Mouse (Mus musculus) cerebellum, adult 18-20 months (tissue): ENCODE data around the gene Armc9.

Experiments
- DNase-seq, 2 experiments: peaks; one replicate each; pipeline ENCODE4 v3.0.0; 2021

Gene Armc9

DNA sequence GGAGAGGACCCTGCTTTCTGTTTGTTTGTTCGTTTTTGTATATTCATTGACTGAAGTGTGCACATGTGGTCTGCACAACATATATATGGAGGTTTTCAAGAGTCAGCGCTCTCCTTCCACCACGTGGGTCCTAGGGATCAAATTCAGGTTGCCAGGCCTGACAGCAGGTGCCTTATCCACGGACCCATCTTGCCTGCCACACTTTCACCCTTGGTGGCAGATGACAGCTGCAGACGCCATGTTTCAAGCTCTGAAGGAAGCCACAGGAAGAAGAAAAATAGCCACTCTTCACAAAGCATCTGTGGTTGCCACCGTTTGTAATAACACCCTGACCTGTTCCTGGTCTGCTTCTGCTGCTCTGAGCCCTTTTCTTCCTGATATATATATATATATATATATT is 130.7 kb downstream of the Armc9 start:
- no peak for DNase-seq

DNA sequence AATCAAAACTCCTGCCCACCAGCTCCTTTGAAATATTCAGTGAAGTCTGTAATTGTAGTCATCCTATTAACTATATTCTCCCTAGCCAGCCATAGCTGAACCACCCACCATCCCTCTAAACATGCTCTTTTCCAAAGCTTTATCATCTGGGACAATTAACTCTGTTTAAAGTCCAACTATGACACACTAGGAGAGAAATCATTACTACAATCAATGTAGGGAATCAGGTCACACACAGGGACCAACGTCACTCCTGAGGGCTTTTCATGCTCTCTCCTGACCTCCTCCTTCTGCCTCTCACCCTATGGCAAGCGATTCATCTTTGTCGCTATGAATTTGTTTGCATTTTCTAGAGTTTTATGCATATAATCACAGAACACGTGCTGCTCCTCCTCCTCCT is 132.9 kb downstream of the Armc9 start:
- no peak for DNase-seq

DNA sequence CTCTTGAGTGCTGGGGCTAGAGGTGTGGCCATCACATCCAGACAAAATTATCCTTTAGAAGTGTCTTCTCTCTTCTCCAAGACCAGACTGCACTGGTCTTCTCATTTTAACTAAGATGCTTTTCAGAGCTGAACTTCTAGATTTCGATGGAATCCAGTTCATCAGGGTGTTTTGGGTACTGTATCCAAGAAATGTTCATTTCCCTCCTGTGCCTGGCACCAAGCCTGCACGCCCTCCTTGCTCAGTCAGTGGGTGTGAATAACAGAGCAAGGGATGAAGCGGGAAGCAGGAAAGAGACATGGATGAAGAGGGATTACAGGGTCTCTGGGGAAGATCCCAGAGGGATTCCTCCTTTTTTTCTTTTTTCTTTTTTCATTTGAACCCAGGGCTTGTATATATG is 135.9 kb downstream of the Armc9 start:
- DNase-seq = no peak

DNA sequence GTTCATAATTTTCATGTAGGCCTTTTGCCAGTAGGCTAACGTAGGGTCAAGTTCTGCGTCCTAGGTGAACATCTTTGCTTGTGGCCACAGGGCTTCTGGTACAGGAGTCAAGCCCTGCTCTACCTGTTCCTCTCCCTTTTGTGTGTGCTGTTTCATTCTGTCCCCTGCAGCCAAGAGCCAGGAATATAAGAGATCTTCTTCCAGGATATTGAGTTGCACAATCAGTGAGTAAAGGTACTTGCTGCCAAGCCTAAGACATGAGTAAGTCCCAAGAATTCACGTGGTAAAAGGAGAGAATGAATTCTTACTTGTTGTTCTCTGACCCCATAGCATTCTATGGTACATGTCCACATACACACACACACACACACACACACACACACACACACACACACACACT is 138.5 kb downstream of the Armc9 start:
- no peak for DNase-seq

DNA sequence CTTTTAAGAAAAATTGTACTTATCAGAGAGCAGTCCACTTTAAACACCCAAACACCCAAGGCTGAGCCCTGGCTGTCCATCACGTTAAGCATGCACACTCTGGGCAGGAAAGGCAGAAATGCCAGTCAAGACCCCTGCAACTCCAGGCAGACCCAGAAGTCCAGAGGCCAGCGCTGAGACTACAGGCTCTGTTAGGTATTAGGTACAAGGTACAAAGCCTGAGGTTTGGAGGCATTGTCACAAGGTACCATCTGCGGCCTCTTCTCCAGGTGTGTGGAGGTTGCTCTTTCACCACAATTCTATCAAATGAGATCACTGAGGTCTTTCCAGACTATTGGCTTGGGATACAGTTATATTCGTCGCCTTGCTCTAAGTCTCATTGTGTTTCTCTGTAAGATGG is 139.3 kb downstream of the Armc9 start:
- DNase-seq = no peak

GRCm38 (mm10) chr1:86294472-86294871 is 139.9 kb downstream of the Armc9 start:
- no peak for DNase-seq

DNA sequence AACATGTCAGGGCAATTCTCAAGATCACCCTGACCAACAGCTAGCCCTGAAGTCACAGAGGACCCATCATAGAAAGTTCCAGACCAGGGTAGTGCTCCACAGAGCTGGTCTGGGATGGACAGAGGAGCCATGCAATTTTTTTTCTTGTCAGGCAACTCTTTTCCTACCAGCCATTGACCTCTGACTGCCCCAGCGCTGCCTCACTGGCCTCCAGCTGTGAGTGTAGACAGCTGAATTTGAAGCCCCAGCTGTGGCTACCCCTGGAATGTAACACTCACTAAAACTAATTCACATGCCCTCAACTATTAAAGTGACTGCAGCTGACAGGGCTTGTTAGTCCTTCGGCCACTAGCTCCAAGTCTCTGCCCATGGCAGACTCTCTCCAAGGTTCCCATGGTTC is 145.5 kb downstream of the Armc9 start:
- no peak for DNase-seq

- no peak for DNase-seq
Measured at GRCm38 (mm10) chr1:86300731-86301130, 146.2 kb downstream of the Armc9 start.

GRCm38 (mm10) chr1:86301221-86302091 is 146.9 kb downstream of the Armc9 start:
- DNase-seq = no peak

GRCm38 (mm10) chr1:86302532-86302931 is 148.0 kb downstream of the Armc9 start, which contains the start of gene B3gnt7:
Gene B3gnt7 (plus strand): TSS chr1:86302832.
- no peak for DNase-seq

DNA sequence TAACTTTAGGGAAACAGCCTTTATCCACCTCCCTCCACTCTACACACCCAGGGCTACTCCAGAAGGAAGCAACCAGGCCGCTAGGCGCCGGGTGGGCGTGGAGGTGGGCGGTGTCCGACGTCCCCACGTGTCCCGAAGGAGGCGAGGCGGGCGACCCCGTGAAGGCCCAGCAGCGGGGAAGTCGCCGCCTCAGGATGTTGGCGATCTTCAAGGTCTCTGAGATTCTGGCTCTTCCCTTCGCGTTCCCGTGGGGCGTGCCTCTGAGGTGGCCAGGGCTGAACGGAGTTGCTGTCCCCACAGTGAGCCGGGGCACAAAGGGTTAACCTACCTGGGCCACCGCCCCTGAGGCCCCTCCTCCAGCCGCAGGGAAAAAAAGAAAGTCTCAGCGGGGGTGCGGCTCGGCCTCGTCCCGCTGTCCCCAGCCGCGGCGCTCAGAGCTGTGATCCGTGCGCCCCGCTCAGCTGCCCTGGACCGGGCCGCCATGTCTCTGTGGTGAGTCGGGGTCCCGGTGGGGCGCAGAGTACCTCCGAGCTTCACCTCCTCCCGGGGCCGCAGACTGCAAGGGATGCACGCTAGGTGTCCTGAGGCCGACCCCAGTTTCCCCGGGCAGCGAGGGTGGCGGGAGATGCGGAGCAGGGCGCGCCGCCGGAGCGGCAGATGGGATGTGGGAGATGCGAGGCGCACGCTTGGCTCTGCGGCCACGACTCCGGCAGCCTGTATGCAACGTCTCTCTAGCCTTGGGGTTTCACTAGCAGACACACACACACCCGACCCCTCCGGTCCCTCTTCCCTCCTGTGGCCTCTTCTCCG is 148.7 kb downstream of the Armc9 start:
- DNase-seq = peak; percentile 14 to 30

DNA sequence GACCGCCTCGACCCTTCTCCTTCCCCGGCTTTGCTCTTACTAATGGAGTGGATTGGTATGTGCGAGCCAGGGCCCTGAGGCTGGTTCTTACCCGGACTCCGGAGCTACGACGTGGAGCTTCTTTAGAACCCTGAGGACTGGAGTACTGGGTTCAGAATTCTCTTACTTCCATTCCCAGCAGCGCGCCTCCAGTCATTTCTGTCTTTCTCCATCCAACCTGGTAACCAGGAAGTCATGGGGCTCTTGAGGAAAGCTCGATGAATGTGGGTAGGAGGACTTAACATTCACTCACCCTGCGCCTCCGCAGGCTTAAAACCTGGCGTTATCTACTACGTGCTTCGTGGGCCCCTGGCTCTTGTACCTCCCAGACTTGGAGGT is 149.3 kb downstream of the Armc9 start:
- no peak for DNase-seq

- no peak for DNase-seq
Measured at GRCm38 (mm10) chr1:86306686-86307085, 152.1 kb downstream of the Armc9 start.

DNA sequence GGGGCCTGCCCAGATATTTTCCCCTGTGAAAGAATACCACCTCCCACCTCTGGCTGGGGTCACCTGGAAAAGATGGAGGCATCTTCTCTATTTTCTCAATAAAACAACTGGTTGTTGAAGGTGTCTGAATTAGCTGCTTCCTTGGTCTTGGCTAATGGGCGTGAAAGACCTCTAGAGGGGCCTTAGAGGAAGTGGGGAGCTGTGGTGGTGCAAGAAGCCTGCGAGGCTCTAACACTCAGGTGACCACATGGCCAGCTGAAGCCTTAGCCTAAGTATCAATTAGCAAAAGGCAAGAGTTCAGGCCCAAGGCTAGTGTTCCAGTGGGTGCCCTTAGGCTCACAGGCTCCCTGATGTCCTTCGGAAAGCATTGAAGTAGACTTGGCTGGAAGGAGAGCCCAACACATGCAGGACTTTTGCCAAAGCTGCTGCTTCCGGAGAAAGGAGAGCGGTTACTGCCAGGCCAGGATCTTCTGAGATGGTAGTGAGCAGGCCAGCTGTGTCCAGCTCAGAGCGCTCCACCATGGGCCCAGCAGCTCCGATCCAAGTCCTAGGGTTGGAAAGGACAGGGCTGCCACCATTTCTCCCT is 152.7 kb downstream of the Armc9 start:
- no peak for DNase-seq

GRCm38 (mm10) chr1:86307871-86308641 is 153.5 kb downstream of the Armc9 start:
- no peak for DNase-seq

DNA sequence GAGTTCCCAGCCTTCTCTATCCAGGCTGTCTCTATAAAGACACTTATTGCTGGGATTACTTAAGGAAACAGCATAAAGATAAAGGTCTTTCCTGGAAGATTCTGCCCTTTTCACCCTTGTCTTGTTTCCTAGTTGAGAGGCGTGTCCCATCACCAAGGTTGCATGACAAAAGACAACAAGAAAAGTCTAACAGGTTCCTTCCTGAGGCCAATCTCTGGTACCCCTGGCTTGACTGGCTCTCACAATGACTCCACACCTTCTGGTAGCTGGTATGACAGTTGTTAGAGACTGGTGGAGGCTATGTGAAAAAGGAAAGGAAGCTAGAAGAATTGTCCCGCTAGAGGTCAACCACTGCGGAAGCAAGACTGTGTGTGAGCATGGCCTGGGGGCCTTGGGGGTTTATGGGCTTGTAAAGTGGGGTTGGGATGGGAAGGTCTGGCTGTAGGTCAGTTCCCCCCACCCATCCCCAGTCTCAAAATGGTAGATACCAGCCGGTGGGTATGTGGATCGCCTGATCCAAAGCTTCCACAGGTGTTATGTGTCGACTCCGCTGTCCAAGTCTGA is 154.8 kb downstream of the Armc9 start:
- no peak for DNase-seq

- DNase-seq = no peak
Measured at GRCm38 (mm10) chr1:86310536-86311310, 156.1 kb downstream of the Armc9 start.

DNA sequence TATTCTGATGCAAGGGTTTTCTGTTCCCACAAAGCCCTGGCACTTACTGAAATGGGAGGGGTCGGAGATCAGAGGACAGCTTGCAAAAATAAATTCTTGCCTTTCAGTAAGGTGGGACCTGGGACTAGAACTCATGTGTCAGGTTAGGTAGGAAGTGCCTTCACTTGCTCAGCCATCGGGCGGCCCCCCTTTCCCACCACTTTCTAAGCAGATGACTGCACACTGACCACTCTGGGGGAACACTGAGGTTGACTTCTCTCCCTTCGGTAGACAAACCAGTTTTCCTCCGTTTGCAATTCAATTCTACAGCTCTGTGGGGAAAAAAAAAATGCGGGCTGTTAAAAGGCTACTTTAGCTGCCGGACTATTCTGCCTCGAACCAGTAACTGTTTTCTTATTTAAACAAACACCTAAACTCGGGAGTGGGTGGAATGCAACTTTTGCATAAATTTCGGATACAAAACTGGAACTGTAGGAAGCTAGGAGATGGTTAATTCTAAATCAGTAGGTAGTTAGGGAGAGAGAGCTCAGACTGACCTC is 157.0 kb downstream of the Armc9 start:
- DNase-seq = no peak

- no peak for DNase-seq
Measured at GRCm38 (mm10) chr1:86312269-86312668, 157.7 kb downstream of the Armc9 start.

- DNase-seq = no peak
Measured at GRCm38 (mm10) chr1:86313096-86313771, 158.7 kb downstream of the Armc9 start.

- DNase-seq = peak in 1 of 2 experiments; percentile 14
Measured at GRCm38 (mm10) chr1:86313772-86314125, 159.2 kb downstream of the Armc9 start.
